Mouse (Mus musculus) testis, adult 2 months (tissue): Measurements from ENCODE around the gene Xpo1.

ENCODE experiments used
- CTCF ChIP-seq: fragments of 200-500 bp; IDR thresholded peaks from 2 replicates; pipeline ENCODE4 v1.5.1; 2012; ENCODE audit warnings: low read depth, mild to moderate bottlenecking, inconsistent platforms, low read length, moderate library complexity; ENCODE audit not compliant: control insufficient read depth, insufficient read depth, insufficient replicate concordance
- POLR2A ChIP-seq: fragments of 200-500 bp; IDR thresholded peaks from 2 replicates; pipeline ENCODE4 v1.6.1; 2012; ENCODE audit warnings: low read depth, mild to moderate bottlenecking, inconsistent platforms, low read length, moderate library complexity; ENCODE audit not compliant: control insufficient read depth

GRCm38 (mm10) chr11:23256803-23257704 lies 1.2 kb downstream of the Xpo1 start:
- no peak; the same call in 1 of the 2 replicates for TF ChIP-seq POLR2A
- no peak for TF ChIP-seq CTCF
